ENCODE assay signal across 7 mouse cellular contexts in genomic region chr9:21545351-21545915, GRCm38 (mm10). TPM values are rescaled to one million over a fixed set of nuclear protein-coding genes. Genes with fewer than 3 reads are reported as not detected.
A peak's percentile ranks its signal among the peaks of the same experiment; 100 is the strongest.
DNase-seq lines count a peak whose midpoint lies in the region; ATAC-seq lines count a peak whose summit lies in the region.

No protein-coding gene starts in this region.

- H3K36me3 ChIP-seq in lung, embryonic 15.5 days: peaks cover 3% of the 10 kb centered on the region; the same call in 1 of the 2 replicates
- H3K36me3 ChIP-seq in embryonic facial prominence, embryonic 12.5 days: peaks cover 8% of the 10 kb centered on the region
- peaks cover 8% of the 10 kb centered on the region for H3K36me3 ChIP-seq in hindbrain, embryonic 14.5 days (replicated peaks; ENCODE audit: control insufficient read depth, insufficient read depth)
- 0 out of 2 replicates have a peak, but pooled peaks cover 8% of the 10 kb centered on the region for H3K36me3 ChIP-seq in midbrain, embryonic 13.5 days

- peak overlapping the region; percentile 97 for H3K27ac ChIP-seq in lung, embryonic 15.5 days
- H3K27ac ChIP-seq in embryonic facial prominence, embryonic 12.5 days: peak overlapping the region; percentile 99
- H3K27ac ChIP-seq in hindbrain, embryonic 14.5 days: peak overlapping the region; percentile 98
- peak overlapping the region; percentile 99 for H3K27ac ChIP-seq in midbrain, embryonic 13.5 days

- peaks cover 27% of the 10 kb centered on the region for H3K4me1 ChIP-seq in lung, embryonic 15.5 days
- H3K4me1 ChIP-seq in embryonic facial prominence, embryonic 12.5 days: peaks cover 19% of the 10 kb centered on the region
- peaks cover 15% of the 10 kb centered on the region for H3K4me1 ChIP-seq in hindbrain, embryonic 14.5 days (replicated peaks; ENCODE audit: control insufficient read depth, insufficient read depth, low read length)
- H3K4me1 ChIP-seq in midbrain, embryonic 13.5 days (replicated peaks): peaks cover 32% of the 10 kb centered on the region

- H3K27me3 ChIP-seq in lung, embryonic 15.5 days: no peaks in the 10 kb centered on the region
- no peaks in the 10 kb centered on the region for H3K27me3 ChIP-seq in embryonic facial prominence, embryonic 12.5 days
- no peaks in the 10 kb centered on the region for H3K27me3 ChIP-seq in hindbrain, embryonic 14.5 days (ENCODE audit: control insufficient read depth, insufficient read depth, low read length)
- no peaks in the 10 kb centered on the region for H3K27me3 ChIP-seq in midbrain, embryonic 13.5 days

- DNase-seq in lung, postnatal 4 days: no peak
- no peak for DNase-seq in hindbrain, embryonic 14.5 days (ENCODE audit: low spot score)
- no peak for DNase-seq in frontal cortex, postnatal 25 days (ENCODE audit: low spot score in 2 of 2)
- no peak for DNase-seq in kidney, postnatal 4 days

- 11% methylated on average over 9 of the region's 9 CpGs for WGBS in lung, embryonic 15.5 days
- 6% methylated on average over 9 of the region's 9 CpGs for WGBS in embryonic facial prominence, embryonic 12.5 days
- 6% methylated on average over 9 of the region's 9 CpGs for WGBS in hindbrain, embryonic 14.5 days
- WGBS in midbrain, embryonic 13.5 days: 1% methylated on average over 9 of the region's 9 CpGs

- peak; percentile 60 for ATAC-seq in lung, embryonic 15.5 days (ENCODE audit: borderline replicate concordance, extremely low read depth, low FRiP score, low TSS enrichment)
- peak; percentile 83 for ATAC-seq in embryonic facial prominence, embryonic 12.5 days (ENCODE audit: insufficient number of reproducible peaks, insufficient read depth, low FRiP score, low TSS enrichment)
- ATAC-seq in hindbrain, embryonic 14.5 days (ENCODE audit: low FRiP score): peak; percentile 46
- peak; percentile 45 for ATAC-seq in midbrain, embryonic 13.5 days

- peak overlapping the region; percentile 77 for H3K4me2 ChIP-seq in lung, embryonic 15.5 days
- peak overlapping the region; percentile 53 for H3K4me2 ChIP-seq in embryonic facial prominence, embryonic 12.5 days (replicated peaks)
- peak overlapping the region; percentile 74 for H3K4me2 ChIP-seq in hindbrain, embryonic 14.5 days (replicated peaks)
- peak overlapping the region; percentile 67 for H3K4me2 ChIP-seq in midbrain, embryonic 13.5 days (replicated peaks)

- H3K9ac ChIP-seq in lung, embryonic 15.5 days: peak overlapping the region; percentile 47
- peak overlapping the region; percentile 16 for H3K9ac ChIP-seq in embryonic facial prominence, embryonic 12.5 days
- peak overlapping the region; percentile 98 for H3K9ac ChIP-seq in hindbrain, embryonic 14.5 days
- peak overlapping the region; percentile 67 for H3K9ac ChIP-seq in midbrain, embryonic 13.5 days (replicated peaks)

- H3K9me3 ChIP-seq in lung, embryonic 15.5 days: no peaks in the 10 kb centered on the region
- H3K9me3 ChIP-seq in embryonic facial prominence, embryonic 12.5 days: no peaks in the 10 kb centered on the region
- H3K9me3 ChIP-seq in hindbrain, embryonic 14.5 days (ENCODE audit: control insufficient read depth, low read length): no peaks in the 10 kb centered on the region
- no peaks in the 10 kb centered on the region for H3K9me3 ChIP-seq in midbrain, embryonic 13.5 days

- peak overlapping the region; percentile 89 for H3K4me3 ChIP-seq in lung, embryonic 15.5 days
- H3K4me3 ChIP-seq in embryonic facial prominence, embryonic 12.5 days: peak overlapping the region; percentile 77
- H3K4me3 ChIP-seq in hindbrain, embryonic 14.5 days (replicated peaks; ENCODE audit: low read length): peak overlapping the region; percentile 83
- peak overlapping the region; percentile 81 for H3K4me3 ChIP-seq in midbrain, embryonic 13.5 days (replicated peaks)

RNA-seq across cellular contexts. Expression of gene Carm1, which starts 1.3 kb away (rescaled TPM):
- 43.7 and 47.3 TPM in 2 replicates for polyA plus RNA-seq in lung, embryonic 15.5 days (2015; fragmentation: Nextera tagmentation; extraction: Ambion mirVana)
- 79.5 and 86.8 TPM in 2 replicates for polyA plus RNA-seq in embryonic facial prominence, embryonic 12.5 days (2016; fragmentation: Nextera tagmentation; extraction: Ambion mirVana)
- polyA plus RNA-seq in hindbrain, embryonic 14.5 days (2014; fragmentation: Nextera tagmentation; extraction: Ambion mirVana): 37.0 and 41.3 TPM in 2 replicates
- 32.1 and 39.6 TPM in 2 replicates for polyA plus RNA-seq in midbrain, embryonic 13.5 days (2015; fragmentation: Nextera tagmentation; extraction: Ambion mirVana)

RNA-seq across cellular contexts. Expression of gene AB124611, which starts 19.5 kb away (rescaled TPM):
- 3.2 and 3.9 TPM in 2 replicates for polyA plus RNA-seq in lung, embryonic 15.5 days (2015; fragmentation: Nextera tagmentation; extraction: Ambion mirVana)
- 3.9 and 5.7 TPM in 2 replicates for polyA plus RNA-seq in embryonic facial prominence, embryonic 12.5 days (2016; fragmentation: Nextera tagmentation; extraction: Ambion mirVana)
- polyA plus RNA-seq in hindbrain, embryonic 14.5 days (2014; fragmentation: Nextera tagmentation; extraction: Ambion mirVana): 0.99 and 2.0 TPM in 2 replicates
- 5.1 and 6.3 TPM in 2 replicates for polyA plus RNA-seq in midbrain, embryonic 13.5 days (2015; fragmentation: Nextera tagmentation; extraction: Ambion mirVana)

RNA-seq across cellular contexts. Expression of gene Tmed1, which starts 35.4 kb away (rescaled TPM):
- polyA plus RNA-seq in lung, embryonic 15.5 days (2015; fragmentation: Nextera tagmentation; extraction: Ambion mirVana): 119 and 123 TPM in 2 replicates
- polyA plus RNA-seq in embryonic facial prominence, embryonic 12.5 days (2016; fragmentation: Nextera tagmentation; extraction: Ambion mirVana): 113 and 115 TPM in 2 replicates
- polyA plus RNA-seq in hindbrain, embryonic 14.5 days (2014; fragmentation: Nextera tagmentation; extraction: Ambion mirVana): 46.3 and 51.1 TPM in 2 replicates
- polyA plus RNA-seq in midbrain, embryonic 13.5 days (2015; fragmentation: Nextera tagmentation; extraction: Ambion mirVana): 57.2 and 60.3 TPM in 2 replicates

RNA-seq across cellular contexts. Expression of gene Timm29, which starts 47.1 kb away (rescaled TPM):
- polyA plus RNA-seq in lung, embryonic 15.5 days (2015; fragmentation: Nextera tagmentation; extraction: Ambion mirVana): 28.4 and 29.5 TPM in 2 replicates
- polyA plus RNA-seq in embryonic facial prominence, embryonic 12.5 days (2016; fragmentation: Nextera tagmentation; extraction: Ambion mirVana): 40.6 and 41.8 TPM in 2 replicates
- polyA plus RNA-seq in hindbrain, embryonic 14.5 days (2014; fragmentation: Nextera tagmentation; extraction: Ambion mirVana): 74.0 and 83.0 TPM in 2 replicates
- 52.8 and 58.6 TPM in 2 replicates for polyA plus RNA-seq in midbrain, embryonic 13.5 days (2015; fragmentation: Nextera tagmentation; extraction: Ambion mirVana)

RNA-seq across cellular contexts. Expression of gene Yipf2, which starts 47.2 kb away (rescaled TPM):
- 28.8 and 29.7 TPM in 2 replicates for polyA plus RNA-seq in lung, embryonic 15.5 days (2015; fragmentation: Nextera tagmentation; extraction: Ambion mirVana)
- 19.1 and 22.6 TPM in 2 replicates for polyA plus RNA-seq in embryonic facial prominence, embryonic 12.5 days (2016; fragmentation: Nextera tagmentation; extraction: Ambion mirVana)
- 17.2 and 18.7 TPM in 2 replicates for polyA plus RNA-seq in hindbrain, embryonic 14.5 days (2014; fragmentation: Nextera tagmentation; extraction: Ambion mirVana)
- polyA plus RNA-seq in midbrain, embryonic 13.5 days (2015; fragmentation: Nextera tagmentation; extraction: Ambion mirVana): 28.7 and 28.8 TPM in 2 replicates

Comparison
In these comparisons a context has a peak if more than half of its experiments do, and no peak if none do; other contexts are left out.
1. H3K9ac ChIP-seq: peak in every context shown above with its lines; median percentile 98 in hindbrain, embryonic 14.5 days; 67 in midbrain, embryonic 13.5 days; 47 in lung, embryonic 15.5 days; 16 in embryonic facial prominence, embryonic 12.5 days.